ENCODE assay signal across 14 mouse cellular contexts in the genomic region with DNA sequence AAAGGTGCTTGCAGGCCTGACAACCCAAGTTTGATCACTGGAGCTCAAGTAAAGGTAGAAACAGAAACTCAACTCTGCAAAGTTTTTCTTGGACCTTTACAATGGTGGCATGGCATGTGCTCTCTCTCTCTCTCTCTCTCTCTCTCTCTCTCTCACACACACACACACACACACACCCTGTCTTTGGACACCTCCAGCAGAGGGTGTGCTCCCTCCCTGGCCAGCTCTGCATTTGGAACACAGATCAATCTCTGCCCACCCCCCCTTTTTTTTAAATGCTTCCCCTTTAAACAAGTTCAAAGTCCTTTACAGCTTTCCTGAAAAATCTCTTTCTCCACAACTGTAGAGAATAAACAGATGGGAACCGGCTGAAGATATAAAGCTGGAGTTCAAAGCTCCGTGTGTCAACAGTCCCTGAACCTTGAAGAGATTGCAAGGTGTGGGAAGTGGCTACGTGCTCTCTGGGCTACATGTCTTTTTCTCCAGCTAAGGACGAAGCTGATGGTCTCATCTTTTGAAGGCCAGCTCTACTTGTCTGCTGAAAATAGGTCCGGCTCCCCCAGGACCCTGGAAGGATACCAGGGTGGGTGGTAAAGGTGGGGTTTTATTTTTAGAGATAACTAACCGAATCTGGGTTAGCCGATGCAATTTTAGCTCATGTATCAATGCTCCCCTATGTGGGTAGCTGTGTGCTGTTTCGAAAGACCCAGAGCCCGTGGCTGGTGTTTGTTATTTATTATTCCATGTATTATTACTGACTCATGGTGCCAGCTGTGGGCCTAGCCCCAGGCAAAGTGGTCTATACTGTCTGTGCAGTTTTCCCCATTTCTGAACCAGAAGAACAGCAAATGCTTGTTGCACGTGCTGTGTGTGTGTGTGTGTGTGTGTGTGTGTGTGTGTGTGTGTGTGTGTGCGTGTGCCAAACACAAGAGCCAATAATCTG.
A peak's percentile ranks its signal among the peaks of the same experiment; 100 is the strongest.
DNase-seq lines count a peak whose midpoint lies in the region; ATAC-seq and TF ChIP-seq lines count a peak whose summit lies in the region.
"Had no signal": no experiment of that assay in that cellular context is flagged by ENCODE, and none has a peak within 500 bp of the region (broad histone marks: within the 10 kb centered on the region; RNA-seq: fewer than 3 reads in every experiment).

No protein-coding gene starts in this region.

- no peaks in the 10 kb centered on the region for H3K9me3 ChIP-seq in forebrain, embryonic 13.5 days (replicated peaks)
- no peaks in the 10 kb centered on the region for H3K9me3 ChIP-seq in forebrain, postnatal 0 days (ENCODE audit: low read length)
- H3K9me3 ChIP-seq in liver, embryonic 16.5 days (replicated peaks; ENCODE audit: control insufficient read depth, low read length) = no peaks in the 10 kb centered on the region
- H3K9me3 ChIP-seq in embryonic facial prominence, embryonic 14.5 days (ENCODE audit: control insufficient read depth, low read length) = no peaks in the 10 kb centered on the region
- no peaks in the 10 kb centered on the region for H3K9me3 ChIP-seq in hindbrain, embryonic 11.5 days (ENCODE audit: control insufficient read depth, low read length)

- TF ChIP-seq POLR2A in myocyte (IDR thresholded peaks at IDR 0.05; ENCODE audit: insufficient read length, low read depth) = no peak

- no peak overlapping the region for H3ac ChIP-seq in myocyte (ENCODE audit: control insufficient read depth, insufficient read length)

- H3K4me1 ChIP-seq in forebrain, embryonic 13.5 days = peaks cover 82% of the 10 kb centered on the region
- peaks cover 6% of the 10 kb centered on the region; the same call in 1 of the 2 replicates for H3K4me1 ChIP-seq in forebrain, postnatal 0 days (ENCODE audit: insufficient read depth)
- no peaks in the 10 kb centered on the region for H3K4me1 ChIP-seq in liver, embryonic 16.5 days (ENCODE audit: control insufficient read depth, low read depth, low read length)
- H3K4me1 ChIP-seq in embryonic facial prominence, embryonic 14.5 days (ENCODE audit: control insufficient read depth, insufficient read depth, low read length) = peaks cover 84% of the 10 kb centered on the region
- peaks cover 29% of the 10 kb centered on the region for H3K4me1 ChIP-seq in hindbrain, embryonic 11.5 days (replicated peaks; ENCODE audit: control insufficient read depth, insufficient read depth, low read length)

- H3K27me3 ChIP-seq in forebrain, embryonic 13.5 days = peaks cover 46% of the 10 kb centered on the region
- H3K27me3 ChIP-seq in forebrain, postnatal 0 days (ENCODE audit: insufficient read depth, low read length) = peaks cover 4% of the 10 kb centered on the region; the same call in 1 of the 2 replicates
- no peaks in the 10 kb centered on the region for H3K27me3 ChIP-seq in liver, embryonic 16.5 days (ENCODE audit: control insufficient read depth, insufficient read depth, low read depth, low read length)
- H3K27me3 ChIP-seq in embryonic facial prominence, embryonic 14.5 days (replicated peaks; ENCODE audit: control insufficient read depth, insufficient read depth, low read length) = no peaks in the 10 kb centered on the region
- no peaks in the 10 kb centered on the region for H3K27me3 ChIP-seq in myocyte (ENCODE audit: control insufficient read depth, insufficient read depth, insufficient read length)
- peaks cover 65% of the 10 kb centered on the region for H3K27me3 ChIP-seq in hindbrain, embryonic 11.5 days (ENCODE audit: control insufficient read depth, insufficient read depth, low read length)

- H3K36me3 ChIP-seq in forebrain, embryonic 13.5 days (ENCODE audit: poor library complexity, severe bottlenecking) = no peaks in the 10 kb centered on the region
- no peaks in the 10 kb centered on the region for H3K36me3 ChIP-seq in forebrain, postnatal 0 days (ENCODE audit: insufficient read depth)
- no peaks in the 10 kb centered on the region for H3K36me3 ChIP-seq in liver, embryonic 16.5 days (ENCODE audit: control insufficient read depth, insufficient read depth)
- no peaks in the 10 kb centered on the region for H3K36me3 ChIP-seq in embryonic facial prominence, embryonic 14.5 days (ENCODE audit: control insufficient read depth, insufficient read depth, low read length)
- H3K36me3 ChIP-seq in myocyte (ENCODE audit: control insufficient read depth, insufficient read depth) = no peaks in the 10 kb centered on the region
- H3K36me3 ChIP-seq in hindbrain, embryonic 11.5 days (ENCODE audit: control insufficient read depth, insufficient read depth, low read length) = no peaks in the 10 kb centered on the region

- no peak overlapping the region for H3K4me2 ChIP-seq in forebrain, embryonic 13.5 days
- no peak overlapping the region for H3K4me2 ChIP-seq in forebrain, postnatal 0 days (ENCODE audit: low read depth)
- H3K4me2 ChIP-seq in liver, embryonic 16.5 days (ENCODE audit: low read depth, low read length) = no peak overlapping the region
- H3K4me2 ChIP-seq in embryonic facial prominence, embryonic 14.5 days (ENCODE audit: low read depth, low read length) = no peak overlapping the region
- peak overlapping the region; percentile 41 for H3K4me2 ChIP-seq in myocyte (ENCODE audit: low read depth)
- no peak overlapping the region for H3K4me2 ChIP-seq in hindbrain, embryonic 11.5 days (replicated peaks; ENCODE audit: low read depth, low read length)

- no peak overlapping the region for H3K4me3 ChIP-seq in forebrain, embryonic 13.5 days
- H3K4me3 ChIP-seq in forebrain, postnatal 0 days (ENCODE audit: low read depth, low read length) = no peak overlapping the region
- no peak overlapping the region for H3K4me3 ChIP-seq in liver, embryonic 16.5 days (ENCODE audit: low read depth, low read length)
- no peak overlapping the region for H3K4me3 ChIP-seq in embryonic facial prominence, embryonic 14.5 days (ENCODE audit: low read depth, low read length)
- H3K4me3 ChIP-seq in myocyte = no peak overlapping the region
- no peak overlapping the region for H3K4me3 ChIP-seq in hindbrain, embryonic 11.5 days (ENCODE audit: low read depth, low read length)
- H3K4me3 ChIP-seq: gastrocnemius, adult 2 months; layer of hippocampus, adult 2 months had no signal

- 0 out of 2 replicates have a peak overlapping the region, but pooled peaks have one; percentile 16 for H3K9ac ChIP-seq in forebrain, embryonic 13.5 days
- H3K9ac ChIP-seq in forebrain, postnatal 0 days = no peak overlapping the region
- H3K9ac ChIP-seq in liver, embryonic 16.5 days (ENCODE audit: low read depth, low read length) = no peak overlapping the region
- H3K9ac ChIP-seq in embryonic facial prominence, embryonic 14.5 days (ENCODE audit: low read depth, low read length) = no peak overlapping the region
- H3K9ac ChIP-seq in hindbrain, embryonic 11.5 days (ENCODE audit: low read depth, low read length) = no peak overlapping the region

- TF ChIP-seq CTCF in forebrain, postnatal 0 days (IDR thresholded peaks at IDR 0.05; ENCODE audit: low read depth) = no peak

- ATAC-seq in forebrain, embryonic 13.5 days = no peak
- ATAC-seq in forebrain, postnatal 0 days = no peak
- peak; percentile 27; the same call in 1 of the 2 replicates for ATAC-seq in liver, embryonic 16.5 days (ENCODE audit: low read depth)
- ATAC-seq in embryonic facial prominence, embryonic 14.5 days (ENCODE audit: low read depth) = 0 out of 2 replicates have a peak, but pooled peaks have one; percentile 0
- ATAC-seq in hindbrain, embryonic 11.5 days (ENCODE audit: low FRiP score) = no peak

- H3K79me2 ChIP-seq in myocyte (ENCODE audit: control insufficient read depth, insufficient read depth) = no peaks in the 10 kb centered on the region

- WGBS in forebrain, embryonic 13.5 days = 74% methylated on average over 11 of the region's 11 CpGs
- WGBS in forebrain, postnatal 0 days = 58% methylated on average over 11 of the region's 11 CpGs
- WGBS in liver, embryonic 16.5 days (ENCODE audit: insufficient replicate concordance) = 42% methylated on average over 11 of the region's 11 CpGs
- 46% methylated on average over 11 of the region's 11 CpGs for WGBS in embryonic facial prominence, embryonic 14.5 days
- WGBS in hindbrain, embryonic 11.5 days = 73% methylated on average over 11 of the region's 11 CpGs

- H3K27ac ChIP-seq in forebrain, embryonic 13.5 days = 0 out of 2 replicates have a peak overlapping the region, but pooled peaks have one; percentile 10
- H3K27ac ChIP-seq in forebrain, postnatal 0 days (ENCODE audit: low read depth, low read length) = no peak overlapping the region
- no peak overlapping the region for H3K27ac ChIP-seq in liver, embryonic 16.5 days (ENCODE audit: low read length)
- H3K27ac ChIP-seq in embryonic facial prominence, embryonic 14.5 days (replicated peaks; ENCODE audit: low read depth, low read length) = peak overlapping the region; percentile 46
- no peak overlapping the region for H3K27ac ChIP-seq in hindbrain, embryonic 11.5 days (ENCODE audit: low read depth, low read length)
- H3K27ac ChIP-seq: gastrocnemius, adult 2 months; layer of hippocampus, adult 2 months had no signal

- no peak for DNase-seq in forebrain, postnatal 0 days
- no peak for DNase-seq in liver
- no peak for DNase-seq in embryonic facial prominence, embryonic 14.5 days (ENCODE audit: low spot score)
- no peak for DNase-seq in hindbrain, embryonic 11.5 days (ENCODE audit: low spot score)
- no peak for DNase-seq in cerebellum, adult 11 months
- DNase-seq: cerebellum, postnatal 25 days; gastrocnemius, adult 2 months; heart, postnatal 14 days; kidney, adult 2 months; lung, postnatal 36 days had no signal

TF ChIP-seq in myocyte, 11 proteins besides CTCF, POLR2A, EP300 and RAD21:
- TF ChIP-seq MAX (IDR thresholded peaks at IDR 0.05; ENCODE audit: low read depth) = no peak
- peak in 1 of 3 experiments; percentile 13 for TF ChIP-seq MYOG (IDR thresholded peaks at IDR 0.05; ENCODE audit: control insufficient read depth in 1 of 3, insufficient read depth in 1 of 3, insufficient read length in 2 of 3, low read depth in 2 of 3)
- TF ChIP-seq REST (IDR thresholded peaks at IDR 0.05; ENCODE audit: insufficient read depth, insufficient read length) = no peak
- no peak for TF ChIP-seq TCF12 (IDR thresholded peaks at IDR 0.05; ENCODE audit: insufficient read depth, poor library complexity, severe bottlenecking)
- TF ChIP-seq TCF3 (IDR thresholded peaks at IDR 0.05; ENCODE audit: insufficient read length, low read depth) = no peak
- TF ChIP-seq CEBPB (IDR thresholded peaks at IDR 0.05; ENCODE audit: insufficient read depth, poor library complexity, severe bottlenecking) = peak; percentile 69
- no peak for TF ChIP-seq POLR2AphosphoS2 (IDR thresholded peaks at IDR 0.05; ENCODE audit: insufficient read length, low read depth)
- no peak for TF ChIP-seq E2F4 (IDR thresholded peaks at IDR 0.05; ENCODE audit: insufficient read depth)

Comparison
In these comparisons a context has a peak if more than half of its experiments do, and no peak if none do; other contexts are left out.
1. H3K27ac ChIP-seq: peak in forebrain, embryonic 13.5 days (single experiment) and embryonic facial prominence, embryonic 14.5 days (single experiment); none in forebrain, postnatal 0 days (single experiment), liver, embryonic 16.5 days (single experiment) and hindbrain, embryonic 11.5 days (single experiment).
2. ATAC-seq: peak in liver, embryonic 16.5 days (single experiment) and embryonic facial prominence, embryonic 14.5 days (single experiment); none in forebrain, embryonic 13.5 days (single experiment), forebrain, postnatal 0 days (single experiment) and hindbrain, embryonic 11.5 days (single experiment).